Mouse (Mus musculus): ENCODE measurements at regions not wholly inside any gene's neighbourhood (a gene's known extent, or its start where the extent isn't known, plus 50 kb on each side); places are given as distances from the start of the nearest gene placed in this dataset.
A peak's percentile ranks its signal among the peaks of the same experiment; 100 is the strongest.

GRCm38 (mm10) chr7:61939971-61940705 lies 406.2 kb upstream of the Ndn start:
- DNase-seq (ENCODE audit: low spot score) = peak; percentile 19

- DNase-seq (ENCODE audit: low spot score) = peak; percentile 5
Observed at GRCm38 (mm10) chr7:61982203-61982932, 364.0 kb upstream of the Ndn start.

GRCm38 (mm10) chr7:62026635-62027034 lies 319.7 kb upstream of the Ndn start:
- DNase-seq (ENCODE audit: low spot score) = no peak

DNA sequence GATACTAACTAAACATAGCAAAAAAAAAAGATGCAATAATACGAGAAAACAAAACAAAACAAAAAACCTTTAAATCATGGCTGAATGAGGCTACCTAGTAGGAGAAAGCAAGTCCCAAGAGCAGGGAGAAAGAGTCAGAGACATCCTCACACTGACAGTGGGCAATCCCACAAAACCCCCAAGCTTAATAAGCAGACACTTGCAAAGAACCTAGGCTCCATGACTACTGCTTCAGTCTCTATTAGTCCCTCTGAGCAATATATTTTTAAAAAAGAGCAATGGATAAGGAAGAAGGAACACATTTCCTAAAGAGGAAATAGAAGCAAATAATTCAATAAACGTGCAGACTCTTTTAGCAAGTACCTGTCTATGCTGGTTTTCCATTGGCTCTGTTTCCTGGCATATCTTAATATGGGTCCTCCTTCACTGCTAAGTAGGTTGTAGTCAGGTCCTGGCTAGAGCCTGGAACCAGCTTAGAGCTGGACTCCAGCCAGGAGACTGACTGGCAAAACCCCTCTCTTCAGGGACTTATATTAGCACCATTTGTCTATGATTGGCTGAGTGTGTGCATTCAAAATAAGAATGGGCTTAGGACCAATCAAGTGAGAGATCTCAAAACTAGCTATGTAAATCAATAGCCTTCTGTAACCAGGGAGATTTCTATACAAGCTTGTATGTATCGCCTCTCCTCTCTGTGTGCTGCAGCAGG lies 300.5 kb upstream of the Ndn start:
- DNase-seq (ENCODE audit: low spot score) = no peak

DNA sequence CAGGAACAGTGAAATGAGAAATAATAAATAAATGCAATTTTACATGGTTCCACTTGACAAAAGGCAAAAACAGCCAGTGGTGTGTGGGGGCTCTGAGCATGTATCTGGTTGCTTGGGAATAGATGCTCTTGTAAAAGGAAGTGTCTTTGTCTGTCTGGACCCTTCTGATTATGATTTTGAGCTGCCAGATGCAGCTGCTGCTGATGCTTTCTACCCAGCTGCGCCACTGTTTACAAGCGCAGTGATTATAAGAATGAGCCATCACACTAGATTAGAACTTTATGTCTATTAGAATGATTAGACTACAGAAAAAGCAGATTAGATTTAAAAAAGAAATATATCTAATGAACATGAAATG lies 299.9 kb upstream of the Ndn start:
- DNase-seq (ENCODE audit: low spot score) = no peak

DNA sequence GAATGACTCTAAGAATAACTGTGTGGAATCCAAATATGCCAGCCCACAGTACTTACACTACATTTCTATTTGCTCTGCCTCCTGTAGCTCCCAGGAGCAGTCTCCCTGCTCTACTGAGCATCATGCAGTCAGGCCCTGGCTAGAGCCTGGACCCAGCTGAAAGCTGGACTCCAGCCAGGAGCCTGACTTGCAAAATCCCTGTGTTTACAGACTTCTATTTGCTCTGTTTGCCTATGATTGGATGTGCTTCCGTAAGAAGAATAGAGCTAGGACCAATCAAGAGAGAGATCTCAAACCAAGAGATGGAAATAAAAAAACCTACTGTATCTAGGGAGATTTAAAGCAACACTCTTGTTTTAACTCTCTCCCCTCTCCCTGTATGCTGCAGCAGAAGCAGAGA lies 267.8 kb upstream of the Ndn start:
- DNase-seq (ENCODE audit: low spot score) = no peak

DNA sequence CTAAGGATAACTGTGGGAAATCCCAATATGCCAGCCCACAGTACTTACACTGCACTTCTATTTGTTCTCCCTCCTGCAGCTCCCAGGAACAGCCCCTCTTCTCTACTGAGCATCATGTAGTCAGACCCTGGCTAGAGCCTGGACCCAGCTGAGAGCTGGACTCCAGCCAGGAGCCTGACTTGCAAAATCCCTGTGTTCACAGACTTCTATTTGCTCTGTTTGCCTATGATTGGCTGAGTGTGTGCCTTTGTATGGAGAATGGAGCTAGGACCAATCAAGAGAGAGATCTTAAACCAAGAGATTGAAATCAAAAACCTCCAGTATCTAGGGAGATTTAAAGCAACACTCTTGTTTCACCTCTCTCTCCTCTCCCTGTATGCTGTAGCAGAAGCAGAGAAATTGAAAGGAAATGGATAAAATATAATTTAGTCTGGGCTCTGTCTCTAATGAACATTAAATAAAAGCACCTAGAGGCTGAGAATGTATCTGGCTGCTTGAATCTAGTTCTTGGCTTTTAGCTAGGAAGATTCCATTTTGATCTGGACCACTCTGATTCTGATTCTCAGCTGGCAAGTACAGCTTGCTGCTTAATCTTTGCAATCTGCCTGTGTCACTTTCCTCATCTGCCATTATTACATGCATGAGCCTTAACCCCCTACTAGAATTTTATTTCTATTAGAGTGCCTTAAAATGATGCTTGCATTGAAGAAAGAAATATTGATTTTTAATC lies 261.1 kb upstream of the Ndn start:
- peak; percentile 24 for DNase-seq (ENCODE audit: low spot score)

Data from lung, postnatal 25 days (tissue).